Mouse (Mus musculus): Measurements from ENCODE around the gene Ggta1.
A peak's percentile ranks its signal among the peaks of the same experiment; 100 is the strongest.

Gene Ggta1

GRCm38 (mm10) chr2:35491151-35491550 lies 28.1 kb upstream of the Ggta1 start:
- no peak for DNase-seq (ENCODE audit: low spot score in 2 of 2)

GRCm38 (mm10) chr2:35490458-35491111 lies 27.6 kb upstream of the Ggta1 start:
- DNase-seq (ENCODE audit: low spot score in 2 of 2), result no peak

- no peak for DNase-seq (ENCODE audit: low spot score in 2 of 2)
These were observed 24.7 kb upstream of the Ggta1 start for GRCm38 (mm10) chr2:35487700-35488099.

- no peak for DNase-seq (ENCODE audit: low spot score in 2 of 2)
These were observed 24.1 kb upstream of the Ggta1 start for GRCm38 (mm10) chr2:35486981-35487655.

- no peak for DNase-seq (ENCODE audit: low spot score in 2 of 2)
These were observed 21.1 kb upstream of the Ggta1 start for GRCm38 (mm10) chr2:35484102-35484501.

GRCm38 (mm10) chr2:35483402-35483801 lies 20.4 kb upstream of the Ggta1 start:
- DNase-seq (ENCODE audit: low spot score in 2 of 2), result peak in 1 of 2 experiments; percentile 42

GRCm38 (mm10) chr2:35481322-35481990 lies 18.4 kb upstream of the Ggta1 start:
- peak in 1 of 2 experiments; percentile 35 for DNase-seq (ENCODE audit: low spot score in 2 of 2)

- no peak for DNase-seq (ENCODE audit: low spot score in 2 of 2)
These were observed 17.0 kb upstream of the Ggta1 start for GRCm38 (mm10) chr2:35480073-35480472.

- DNase-seq (ENCODE audit: low spot score in 2 of 2), result no peak
These were observed 15.7 kb upstream of the Ggta1 start for GRCm38 (mm10) chr2:35478812-35479122.

GRCm38 (mm10) chr2:35477999-35478811 lies 15.2 kb upstream of the Ggta1 start:
- no peak for DNase-seq (ENCODE audit: low spot score in 2 of 2)

- DNase-seq (ENCODE audit: low spot score in 2 of 2), result peak; percentile 67 to 81
These were observed 14.3 kb upstream of the Ggta1 start for GRCm38 (mm10) chr2:35477321-35477720.

GRCm38 (mm10) chr2:35474916-35475315 lies 11.9 kb upstream of the Ggta1 start:
- no peak for DNase-seq (ENCODE audit: low spot score in 2 of 2)

GRCm38 (mm10) chr2:35469266-35469665 lies 6.2 kb upstream of the Ggta1 start:
- DNase-seq (ENCODE audit: low spot score in 2 of 2), result no peak

GRCm38 (mm10) chr2:35468276-35468675 lies 5.2 kb upstream of the Ggta1 start:
- no peak for DNase-seq (ENCODE audit: low spot score in 2 of 2)

- DNase-seq (ENCODE audit: low spot score in 2 of 2), result no peak
These were observed 4.8 kb upstream of the Ggta1 start for GRCm38 (mm10) chr2:35467855-35468254.

- no peak for DNase-seq (ENCODE audit: low spot score in 2 of 2)
These were observed 2.6 kb upstream of the Ggta1 start for GRCm38 (mm10) chr2:35465677-35466076.

- no peak for DNase-seq (ENCODE audit: low spot score in 2 of 2)
These were observed 1.5 kb upstream of the Ggta1 start for GRCm38 (mm10) chr2:35464548-35464947.

- DNase-seq (ENCODE audit: low spot score in 2 of 2), result no peak
These were observed 1.1 kb upstream of the Ggta1 start for GRCm38 (mm10) chr2:35464089-35464534.

GRCm38 (mm10) chr2:35463372-35464088 lies 499 bp upstream of the Ggta1 start:
- peak; percentile 51 to 57 for DNase-seq (ENCODE audit: low spot score in 2 of 2)

- DNase-seq (ENCODE audit: low spot score in 2 of 2), result no peak
These were observed 852 bp downstream of the Ggta1 start for GRCm38 (mm10) chr2:35461971-35462787.
